Mouse (Mus musculus) ovary, adult 2 months (tissue): ENCODE data around the gene Ovol3. TPM values are rescaled to one million over a fixed set of nuclear protein-coding genes. Genes with fewer than 3 reads are reported as not detected.

Experiments used
- polyA plus RNA-seq: library from polyadenylated mRNA; depleted of rRNA; stranded (reverse); fragments of >200 nt; gene quantifications from 2 replicates; pipeline ENCODE4 v1.2.3, GENCODE M21; 2012; rRNA removed

Gene Ovol3
- polyA plus RNA-seq, result not detected in 2 replicates

GRCm38 (mm10) chr7:30235625-30236024 lies at the start of gene Ovol3:
Gene Ovol3 (minus strand): TSS chr7:30235725.

GRCm38 (mm10) chr7:30279951-30280669 lies 44.6 kb upstream of the Ovol3 start, which contains the start of the genes Thap8 and Wdr62:
Gene Thap8 (plus strand): TSS chr7:30280094.
Gene Wdr62 (minus strand): TSS chr7:30280419.

GRCm38 (mm10) chr7:30231669-30232454 lies 3.7 kb downstream of the Ovol3 start, which contains the start of the genes Polr2i and Tbcb:
Gene Polr2i (plus strand): TSS chr7:30231948.
Gene Tbcb (minus strand): TSS chr7:30232272.

GRCm38 (mm10) chr7:30198481-30198971 lies 37.0 kb downstream of the Ovol3 start, which contains the start of gene Capns1:
Gene Capns1 (minus strand): TSS chr7:30198811.

GRCm38 (mm10) chr7:30183879-30184289 lies 51.6 kb downstream of the Ovol3 start, which contains the start of gene Cox7a1:
Gene Cox7a1 (plus strand): TSS chr7:30184144.

Other genes starting within 250 kb of the Ovol3 start
- gene Zfp14, start 184.3 kb downstream of the Ovol3 start, polyA plus RNA-seq, result 3.5 TPM in 2 replicates
- 0.25 and 0.52 TPM in 2 replicates for gene Zfp82, start 162.8 kb downstream of the Ovol3 start, polyA plus RNA-seq
- 0.17 TPM in 1 of 2 replicates, not detected in the other for gene Gm26920, start 145.3 kb downstream of the Ovol3 start, polyA plus RNA-seq
- gene Zfp566, start 145.2 kb downstream of the Ovol3 start, polyA plus RNA-seq, result 1.4 and 1.5 TPM in 2 replicates
- gene Zfp260, start 140.9 kb downstream of the Ovol3 start, polyA plus RNA-seq, result 16.3 and 17.8 TPM in 2 replicates
- gene Zfp382, start 113.8 kb downstream of the Ovol3 start, polyA plus RNA-seq, result 1.4 and 1.6 TPM in 2 replicates
- 15.8 and 17.8 TPM in 2 replicates for gene Zfp146, start 66.0 kb downstream of the Ovol3 start, polyA plus RNA-seq
- 5.5 and 7.1 TPM in 2 replicates for gene Cox7a1, start 51.6 kb downstream of the Ovol3 start, polyA plus RNA-seq
- gene Capns1, start 36.9 kb downstream of the Ovol3 start, polyA plus RNA-seq, result 713 and 1,238 TPM in 2 replicates
- gene Polr2i, start 3.8 kb downstream of the Ovol3 start, polyA plus RNA-seq, result 136 and 192 TPM in 2 replicates
- 61.2 and 66.3 TPM in 2 replicates for gene Tbcb, start 3.5 kb downstream of the Ovol3 start, polyA plus RNA-seq
- gene Thap8, start 44.4 kb upstream of the Ovol3 start, polyA plus RNA-seq, result 0.30 and 0.32 TPM in 2 replicates
- 28.0 and 38.0 TPM in 2 replicates for gene Wdr62, start 44.7 kb upstream of the Ovol3 start, polyA plus RNA-seq
- 34.0 and 48.6 TPM in 2 replicates for gene Clip3, start 56.0 kb upstream of the Ovol3 start, polyA plus RNA-seq
- 232 and 247 TPM in 2 replicates for gene Alkbh6, start 73.0 kb upstream of the Ovol3 start, polyA plus RNA-seq
- gene Syne4, start 79.1 kb upstream of the Ovol3 start, polyA plus RNA-seq, result 46.3 and 55.1 TPM in 2 replicates
- gene E130208F15Rik, start 86.0 kb upstream of the Ovol3 start, polyA plus RNA-seq, result 1.1 and 1.9 TPM in 2 replicates
- gene Sdhaf1, start 88.2 kb upstream of the Ovol3 start, polyA plus RNA-seq, result 30.7 and 44.4 TPM in 2 replicates
- gene Lrfn3, start 127.0 kb upstream of the Ovol3 start, polyA plus RNA-seq, result 32.0 and 32.3 TPM in 2 replicates
- gene Tyrobp, start 178.0 kb upstream of the Ovol3 start, polyA plus RNA-seq, result 122 and 192 TPM in 2 replicates
- gene Hcst, start 184.1 kb upstream of the Ovol3 start, polyA plus RNA-seq, result 10.0 and 17.3 TPM in 2 replicates
- 2.7 and 3.1 TPM in 2 replicates for gene Nfkbid, start 186.0 kb upstream of the Ovol3 start, polyA plus RNA-seq
- gene Aplp1, start 209.8 kb upstream of the Ovol3 start, polyA plus RNA-seq, result 8.6 and 11.4 TPM in 2 replicates
- gene Kirrel2, start 222.0 kb upstream of the Ovol3 start, polyA plus RNA-seq, result not detected in 2 replicates
- not detected in 2 replicates for gene Nphs1, start 222.6 kb upstream of the Ovol3 start, polyA plus RNA-seq